Mouse (Mus musculus): ENCODE results near the gene Nmur1.

DNA sequence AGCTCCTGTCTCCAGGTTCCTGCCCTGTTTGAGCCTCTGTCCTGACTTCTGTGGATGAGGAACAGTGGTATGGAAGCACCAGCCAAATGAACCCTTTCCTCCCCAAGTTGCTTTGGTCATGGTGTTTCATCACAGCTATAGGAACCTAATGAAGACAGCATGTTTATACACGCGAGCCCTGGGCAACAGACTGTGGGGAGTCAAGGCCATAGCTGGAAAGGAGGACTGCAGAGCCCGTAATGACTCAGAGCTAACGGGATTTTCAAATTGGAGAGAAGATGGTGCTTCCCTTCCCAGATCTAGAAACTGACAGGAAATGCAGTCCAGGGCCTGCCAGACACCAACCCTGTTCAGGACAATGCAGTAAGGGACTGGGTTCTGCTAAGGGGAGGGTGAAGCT is 33.3 kb upstream of the Nmur1 start:
- TF ChIP-seq CTCF (IDR thresholded peaks at IDR 0.05; ENCODE audit: low read depth) (no peak), EP300 (IDR thresholded peaks at IDR 0.05; ENCODE audit: low read depth) (no peak)
